Mouse (Mus musculus) neural tube, embryonic 11.5 days (tissue): Measurements from ENCODE around the gene Erbb3. TPM values are rescaled to one million over a fixed set of nuclear protein-coding genes. Genes with fewer than 3 reads are reported as not detected.
"Not testable (repeated sequence)": the region's sequence is repeated elsewhere in the genome, so short reads cannot be mapped to it uniquely, and the experiment has no call there.

Experiments
- ATAC-seq: fragments of 200-750 bp; cut with Nextera tagmentation; 2 replicates; pipeline ENCODE4 v1.8.0; 2017; ENCODE audit warnings: moderate number of reproducible peaks, mild to moderate bottlenecking, moderate TSS enrichment, moderate library complexity; ENCODE audit not compliant: insufficient read depth, low FRiP score, low TSS enrichment
- DNase-seq: peaks from one replicate; pipeline ENCODE4 v3.0.0-alpha.2; 2015; ENCODE audit warnings: low spot score
- H3K27ac ChIP-seq: fragments of 300-500 bp; sonication (generic); 2 replicates; pipeline ENCODE4 v1.5.1; 2014; ENCODE audit warnings: low read depth, mild to moderate bottlenecking, low read length
- H3K27me3 ChIP-seq: fragments of 300-500 bp; sonication (generic); 2 replicates; pipeline ENCODE4 v1.6.1; 2014; ENCODE audit warnings: mild to moderate bottlenecking, low read length, mixed read lengths; ENCODE audit not compliant: control insufficient read depth, insufficient read depth
- H3K36me3 ChIP-seq: fragments of 300-500 bp; sonication (generic); 2 replicates; pipeline ENCODE4 v1.6.1; 2014; ENCODE audit warnings: mild to moderate bottlenecking, low read length, moderate library complexity, mixed read lengths; ENCODE audit not compliant: control insufficient read depth, insufficient read depth
- H3K4me1 ChIP-seq: fragments of 300-500 bp; sonication (generic); 2 replicates; pipeline ENCODE4 v1.6.1; 2014; ENCODE audit warnings: low read length, mixed read lengths; ENCODE audit not compliant: control insufficient read depth, insufficient read depth
- H3K4me2 ChIP-seq: fragments of 300-500 bp; sonication (generic); 2 replicates; pipeline ENCODE4 v1.6.1; 2014; ENCODE audit warnings: low read depth, mild to moderate bottlenecking, moderate library complexity
- H3K4me3 ChIP-seq: fragments of 300-500 bp; sonication (generic); 2 replicates; pipeline ENCODE4 v1.5.1; 2014; ENCODE audit warnings: low read depth, low read length
- H3K9ac ChIP-seq: fragments of 300-500 bp; sonication (generic); 2 replicates; pipeline ENCODE4 v1.6.1; 2014; ENCODE audit warnings: mild to moderate bottlenecking, low read length
- H3K9me3 ChIP-seq: fragments of 300-500 bp; sonication (generic); 2 replicates; pipeline ENCODE4 v1.6.1; 2016; ENCODE audit warnings: low read length; ENCODE audit not compliant: control insufficient read depth
- WGBS: fragments of 180-500 bp; shearing (Covaris S2); extraction: QIAGEN DNeasy Blood & Tissue Kit; methylation state at CpG from one replicate; pipeline ENCODE4 v1.1.7; 2014; 5-methylcytosine and 5-hydroxymethylcytosine counted together
- polyA plus RNA-seq: library from polyadenylated mRNA; unstranded; fragments of >200 nt; fragmentation: Nextera tagmentation; extraction: Ambion mirVana; gene quantifications from 2 replicates; pipeline ENCODE4 v1.2.1, GENCODE M21; 2014

Erbb3 gene
- 14.4 and 17.3 TPM in 2 replicates for polyA plus RNA-seq

GRCm38 (mm10) chr10:128589464-128590192 is at the start of gene Erbb3:
TSS of gene Erbb3 (minus strand) at chr10:128589652.
- 0% methylated on average over 43 of the region's 43 CpGs for WGBS
- Histone ChIP-seq H3K4me2 (peak within 1 kb of the TSS; percentile 97), H3K9ac (peak within 1 kb of the TSS; percentile 53), H3K27ac (no peak within 1 kb of the TSS), H3K36me3 (no peaks in the 10 kb centered on the region), H3K4me1 (no peaks in the 10 kb centered on the region), H3K27me3 (peaks cover 26% of the 10 kb centered on the region), H3K4me3 (peak within 1 kb of the TSS; percentile 63), H3K9me3 (no peaks in the 10 kb centered on the region)
- DNase-seq (peak; percentile 64), ATAC-seq (peak; percentile 35)

- H3K27ac ChIP-seq = no peak overlapping the region
- peak overlapping the region; percentile 6; the same call in 1 of the 2 replicates for H3K4me3 ChIP-seq
- WGBS = 8% methylated on average over 11 of the region's 11 CpGs
- no peak for ATAC-seq
- H3K9me3 ChIP-seq = no peaks in the 10 kb centered on the region
- no peaks in the 10 kb centered on the region for H3K27me3 ChIP-seq
- H3K36me3 ChIP-seq = peaks cover 3% of the 10 kb centered on the region; the same call in 1 of the 2 replicates
- H3K9ac ChIP-seq = peak overlapping the region; percentile 37
- H3K4me2 ChIP-seq = peak overlapping the region; percentile 27
- peaks cover 7% of the 10 kb centered on the region; the same call in 1 of the 2 replicates for H3K4me1 ChIP-seq
- DNase-seq = peak; percentile 50
Observed at GRCm38 (mm10) chr10:128637011-128637410, 47.6 kb upstream of the Erbb3 start.

- H3K36me3 ChIP-seq = peaks cover 3% of the 10 kb centered on the region; the same call in 1 of the 2 replicates
- H3K4me3 ChIP-seq = no peak overlapping the region; the same call in 1 of the 2 replicates
- no peaks in the 10 kb centered on the region for H3K27me3 ChIP-seq
- H3K9ac ChIP-seq = peak overlapping the region; percentile 37
- no peaks in the 10 kb centered on the region for H3K9me3 ChIP-seq
- ATAC-seq (no peak), DNase-seq (no peak)
- peaks cover 7% of the 10 kb centered on the region; the same call in 1 of the 2 replicates for H3K4me1 ChIP-seq
- H3K27ac ChIP-seq = no peak overlapping the region
- no peak overlapping the region for H3K4me2 ChIP-seq
- 48% methylated on average over 6 of the region's 6 CpGs for WGBS
Observed at GRCm38 (mm10) chr10:128636561-128636960, 47.1 kb upstream of the Erbb3 start.

DNA sequence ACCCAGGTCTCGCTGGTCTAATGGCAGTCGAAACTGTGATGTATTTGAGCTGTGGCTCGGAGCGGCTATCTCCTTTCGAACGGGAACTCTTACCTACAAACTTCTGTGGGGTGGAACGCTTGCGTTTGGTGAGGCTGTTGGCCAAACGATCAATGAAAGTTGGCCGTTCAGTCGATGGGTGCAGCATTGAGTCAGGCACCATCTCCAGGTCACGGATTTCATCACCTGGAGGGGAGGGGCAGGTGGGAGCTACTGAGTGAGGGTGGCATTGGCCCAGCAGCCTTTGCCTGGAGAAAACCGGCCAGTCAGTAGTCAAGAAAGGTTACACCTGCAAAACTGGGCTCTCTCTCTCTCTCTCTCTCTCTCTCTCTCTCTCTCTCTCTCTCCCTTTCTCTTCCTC is 46.2 kb upstream of the Erbb3 start:
- ATAC-seq (no peak), DNase-seq (no peak)
- 94% methylated on average over 13 of the region's 13 CpGs for WGBS
- no peak overlapping the region for H3K9ac ChIP-seq
- no peak overlapping the region for H3K27ac ChIP-seq
- no peaks in the 10 kb centered on the region for H3K27me3 ChIP-seq
- peaks cover 3% of the 10 kb centered on the region; the same call in 1 of the 2 replicates for H3K36me3 ChIP-seq
- H3K4me3 ChIP-seq = no peak overlapping the region
- peaks cover 7% of the 10 kb centered on the region; the same call in 1 of the 2 replicates for H3K4me1 ChIP-seq
- no peak overlapping the region for H3K4me2 ChIP-seq
- H3K9me3 ChIP-seq = no peaks in the 10 kb centered on the region

GRCm38 (mm10) chr10:128631571-128631970 is 42.1 kb upstream of the Erbb3 start:
- Histone ChIP-seq H3K36me3 (peaks cover 3% of the 10 kb centered on the region; the same call in 1 of the 2 replicates), H3K4me3 (no peak overlapping the region), H3K9ac (no peak overlapping the region), H3K4me2 (no peak overlapping the region), H3K9me3 (no peaks in the 10 kb centered on the region), H3K4me1 (no peaks in the 10 kb centered on the region; the same call in 1 of the 2 replicates), H3K27me3 (no peaks in the 10 kb centered on the region), H3K27ac (no peak overlapping the region)
- WGBS = 23% methylated on average over 6 of the region's 6 CpGs
- no peak for ATAC-seq
- DNase-seq = no peak

GRCm38 (mm10) chr10:128630306-128630705 is 40.9 kb upstream of the Erbb3 start:
- not testable (repeated sequence) for H3K27me3 ChIP-seq

GRCm38 (mm10) chr10:128629746-128630145 is 40.3 kb upstream of the Erbb3 start:
- peaks cover 6% of the 10 kb centered on the region; the same call in 1 of the 2 replicates for H3K4me1 ChIP-seq
- no peak overlapping the region for H3K9ac ChIP-seq
- no peak overlapping the region for H3K27ac ChIP-seq
- H3K9me3 ChIP-seq = no peaks in the 10 kb centered on the region
- no peaks in the 10 kb centered on the region for H3K27me3 ChIP-seq
- H3K4me3 ChIP-seq = no peak overlapping the region
- H3K36me3 ChIP-seq = 0 out of 2 replicates have a peak, but pooled peaks cover 2% of the 10 kb centered on the region
- no peak for DNase-seq
- H3K4me2 ChIP-seq = no peak overlapping the region
- ATAC-seq = no peak
- 72% methylated on average over 2 of the region's 2 CpGs for WGBS

More at GRCm38 (mm10) chr10:128630306-128630705, 40.9 kb upstream of the Erbb3 start:
- H3K4me1 ChIP-seq, H3K4me3 ChIP-seq, H3K9ac ChIP-seq, H3K36me3 ChIP-seq, H3K9me3 ChIP-seq, ATAC-seq, H3K27ac ChIP-seq, DNase-seq, H3K4me2 ChIP-seq: not testable (repeated sequence)
- WGBS = 82% methylated on average over 5 of the region's 5 CpGs

DNA sequence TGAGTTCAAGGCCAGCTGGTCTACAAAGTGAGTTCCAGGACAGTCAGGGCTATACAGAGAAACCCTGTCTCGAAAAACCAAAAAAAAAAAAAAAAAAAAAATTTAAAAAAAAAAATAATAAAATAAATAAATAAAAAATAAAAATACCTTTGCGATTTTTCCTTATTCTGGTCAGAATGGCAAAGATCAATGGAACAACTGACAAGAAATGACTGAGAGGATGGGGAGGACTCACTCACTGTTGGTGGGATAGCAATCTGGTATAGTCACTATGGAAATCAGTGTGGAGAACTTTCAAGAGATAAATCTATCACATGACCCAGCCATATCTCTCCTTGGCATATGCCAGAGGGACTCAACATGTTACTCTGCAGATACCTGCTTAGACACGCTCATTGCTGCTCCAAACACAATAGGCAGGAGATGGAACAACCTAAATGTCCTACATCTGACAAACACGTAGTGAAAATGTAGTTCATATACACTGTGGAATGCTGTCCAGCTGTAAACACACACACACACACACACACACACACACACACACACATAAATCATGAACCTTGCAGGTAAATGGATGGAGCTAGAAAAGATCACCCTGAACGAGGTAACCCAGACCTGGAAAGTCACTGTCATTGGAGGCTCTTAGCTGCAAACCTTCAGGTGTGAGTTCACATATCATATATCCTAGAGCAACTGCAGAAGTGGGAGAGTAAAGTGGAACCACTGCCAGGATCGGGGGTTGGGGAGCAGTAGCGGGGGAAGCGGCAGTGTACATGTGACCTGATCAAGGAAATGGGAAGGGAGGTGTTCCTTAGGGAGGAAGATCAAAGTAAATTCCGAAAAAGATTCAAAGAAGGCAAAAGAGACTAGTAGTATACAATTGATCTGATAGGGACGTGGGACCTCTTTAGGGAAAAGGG is 38.2 kb upstream of the Erbb3 start:
- Histone ChIP-seq H3K9ac (no peak overlapping the region), H3K9me3 (no peaks in the 10 kb centered on the region), H3K27ac (no peak overlapping the region), H3K4me3 (no peak overlapping the region), H3K4me1 (peaks cover 6% of the 10 kb centered on the region; the same call in 1 of the 2 replicates), H3K4me2 (no peak overlapping the region), H3K27me3 (no peaks in the 10 kb centered on the region), H3K36me3 (peaks cover 12% of the 10 kb centered on the region)
- no peak for ATAC-seq
- WGBS = 87% methylated on average over 10 of the region's 10 CpGs
- DNase-seq = no peak
